Mouse (Mus musculus) v-Abl transformed pro-B cells (cell line): ENCODE results near the gene Gm7544.
"Not testable (repeated sequence)": the region's sequence is repeated elsewhere in the genome, so short reads cannot be mapped to it uniquely, and the experiment has no call there.

Experiments
- in situ Hi-C, 2 experiments: fragments of 400-800 bp; cut with MboI; formaldehyde crosslinking; loops; one replicate each; pipeline ENCODE4 v1.15.1; 2025; ENCODE audit not compliant: unreplicated experiment in 2 of 2

Gm7544 gene

GRCm38 (mm10) chr1:82955913-82956312 lies at the start of gene Gm7544:
TSS of gene Gm7544 (minus strand) at chr1:82956013.
- in situ Hi-C loops, result not testable (repeated sequence)

GRCm38 (mm10) chr1:83000306-83000705 lies 44.5 kb upstream of the Gm7544 start, which contains the start of gene Gm47959:
TSS of gene Gm47959 (plus strand) at chr1:83000548.
- in situ Hi-C loops, result not testable (repeated sequence)

- in situ Hi-C loops, result loop anchor here in 1 of 2 experiments (25.0 kb wide), 1 partner anchor 432 kb away; no protein-coding TSS in a partner anchor
These were observed 38.1 kb upstream of the Gm7544 start for GRCm38 (mm10) chr1:82993947-82994346.

- in situ Hi-C loops, result loop anchor here in 1 of 2 experiments (25.0 kb wide), 1 partner anchor 430 kb away; no protein-coding TSS in a partner anchor
These were observed 36.3 kb upstream of the Gm7544 start for GRCm38 (mm10) chr1:82992093-82992492.

GRCm38 (mm10) chr1:82991596-82991995 lies 35.8 kb upstream of the Gm7544 start:
- in situ Hi-C loops, result loop anchor here in 1 of 2 experiments (25.0 kb wide), 1 partner anchor 429 kb away; no protein-coding TSS in a partner anchor

- in situ Hi-C loops, result loop anchor here in 1 of 2 experiments (25.0 kb wide), 1 partner anchor 429 kb away; no protein-coding TSS in a partner anchor
These were observed 35.2 kb upstream of the Gm7544 start for GRCm38 (mm10) chr1:82991062-82991461.

GRCm38 (mm10) chr1:82987530-82988198 lies 31.9 kb upstream of the Gm7544 start:
- in situ Hi-C loops, result loop anchor here (5.0 to 25.0 kb wide), 3 partner anchors 185 to 1683 kb away; no protein-coding TSS in a partner anchor

GRCm38 (mm10) chr1:82986738-82987137 lies 30.9 kb upstream of the Gm7544 start:
- in situ Hi-C loops, result loop anchor here (5.0 to 25.0 kb wide), 3 partner anchors 184 to 1682 kb away; no protein-coding TSS in a partner anchor

- in situ Hi-C loops, result loop anchor here in 1 of 2 experiments (25.0 kb wide), 1 partner anchor 416 kb away; no protein-coding TSS in a partner anchor
These were observed 22.0 kb upstream of the Gm7544 start for GRCm38 (mm10) chr1:82977840-82978239.

- in situ Hi-C loops, result loop anchor here in 1 of 2 experiments (25.0 kb wide), 1 partner anchor 413 kb away; no protein-coding TSS in a partner anchor
These were observed 19.9 kb upstream of the Gm7544 start for GRCm38 (mm10) chr1:82975750-82976149.

GRCm38 (mm10) chr1:82974342-82974741 lies 18.5 kb upstream of the Gm7544 start:
- in situ Hi-C loops, result no loop called here

- in situ Hi-C loops, result no loop called here
These were observed 18.1 kb upstream of the Gm7544 start for GRCm38 (mm10) chr1:82973901-82974300.

GRCm38 (mm10) chr1:82973244-82973643 lies 17.4 kb upstream of the Gm7544 start:
- in situ Hi-C loops, result no loop called here

GRCm38 (mm10) chr1:82972046-82972445 lies 16.2 kb upstream of the Gm7544 start:
- in situ Hi-C loops, result no loop called here

GRCm38 (mm10) chr1:82966413-82966812 lies 10.6 kb upstream of the Gm7544 start:
- in situ Hi-C loops, result no loop called here

GRCm38 (mm10) chr1:82959870-82960385 lies 4.1 kb upstream of the Gm7544 start, which contains the start of gene Gm47955:
TSS of gene Gm47955 (plus strand) at chr1:82960286.
- in situ Hi-C loops, result no loop called here

GRCm38 (mm10) chr1:82948601-82949000 lies 7.2 kb downstream of the Gm7544 start:
- in situ Hi-C loops, result no loop called here

GRCm38 (mm10) chr1:82946029-82946428 lies 9.8 kb downstream of the Gm7544 start:
- in situ Hi-C loops, result not testable (repeated sequence)

GRCm38 (mm10) chr1:82943295-82943694 lies 12.5 kb downstream of the Gm7544 start, which contains the start of gene A030003K21Rik:
TSS of gene A030003K21Rik (minus strand) at chr1:82943388.
- in situ Hi-C loops, result not testable (repeated sequence)

- in situ Hi-C loops, result not testable (repeated sequence)
These were observed 13.3 kb downstream of the Gm7544 start for GRCm38 (mm10) chr1:82942505-82942904.

GRCm38 (mm10) chr1:82938666-82939065 lies 17.1 kb downstream of the Gm7544 start:
- in situ Hi-C loops, result no loop called here
